Mouse (Mus musculus): ENCODE measurements around the gene Tspan9. TPM values are rescaled to one million over a fixed set of nuclear protein-coding genes. Genes with fewer than 3 reads are reported as not detected.

Tspan9 gene
- polyA plus RNA-seq, 1 experiment from 2014 or later = 32.7 TPM

DNA sequence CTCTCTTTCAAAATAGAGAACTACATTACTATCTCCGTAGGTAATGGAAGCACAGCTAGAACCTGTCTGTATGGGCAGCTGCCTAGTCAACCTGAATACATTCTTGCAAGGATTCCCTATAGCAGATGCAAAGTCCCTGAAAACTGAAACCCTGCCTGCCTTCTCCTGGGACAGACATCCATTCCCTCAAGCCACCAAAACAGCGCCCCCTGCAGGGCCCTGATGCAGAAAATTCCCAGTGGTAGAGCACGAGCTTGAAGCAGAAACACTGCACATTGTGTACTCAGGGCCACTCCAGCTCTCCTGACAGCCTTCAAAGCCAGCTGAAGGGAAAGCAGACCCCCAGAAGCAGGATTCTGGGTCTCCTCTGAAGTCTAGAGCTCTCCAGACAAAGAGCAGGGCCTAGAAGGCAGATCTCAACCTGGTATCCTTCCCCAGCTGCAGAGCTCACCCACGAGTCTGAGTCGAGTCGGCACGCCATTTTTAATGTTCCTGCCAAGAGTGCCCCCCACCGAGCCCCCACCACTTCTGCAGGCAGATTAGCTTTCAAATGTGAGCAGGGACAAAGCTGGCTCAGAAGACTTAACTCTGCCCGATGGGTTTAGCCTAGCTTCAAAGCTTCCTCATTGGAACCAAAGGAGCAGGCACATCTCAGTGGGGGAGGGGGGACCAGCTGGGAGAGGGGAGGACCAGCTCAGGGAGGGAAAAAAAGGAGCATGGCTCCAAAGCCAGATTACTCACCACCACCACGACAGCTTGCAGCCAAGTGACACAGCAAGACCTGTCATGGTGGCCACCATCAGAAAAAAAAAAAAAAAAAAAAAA is 115.1 kb downstream of the Tspan9 start:
- H3K9ac ChIP-seq = no peak overlapping the region
- H3K9me3 ChIP-seq = no peaks in the 10 kb centered on the region
- no peak overlapping the region for H3K4me2 ChIP-seq
- peaks cover 24% of the 10 kb centered on the region for H3K4me1 ChIP-seq (replicated peaks)
- no peaks in the 10 kb centered on the region for H3K36me3 ChIP-seq
- H3K27ac ChIP-seq = no peak overlapping the region
- peaks cover 12% of the 10 kb centered on the region for H3K27me3 ChIP-seq
- H3K4me3 ChIP-seq = no peak overlapping the region
- ATAC-seq (ENCODE audit: low FRiP score) = no peak
- 28% methylated on average over 10 of the region's 10 CpGs for WGBS

DNA sequence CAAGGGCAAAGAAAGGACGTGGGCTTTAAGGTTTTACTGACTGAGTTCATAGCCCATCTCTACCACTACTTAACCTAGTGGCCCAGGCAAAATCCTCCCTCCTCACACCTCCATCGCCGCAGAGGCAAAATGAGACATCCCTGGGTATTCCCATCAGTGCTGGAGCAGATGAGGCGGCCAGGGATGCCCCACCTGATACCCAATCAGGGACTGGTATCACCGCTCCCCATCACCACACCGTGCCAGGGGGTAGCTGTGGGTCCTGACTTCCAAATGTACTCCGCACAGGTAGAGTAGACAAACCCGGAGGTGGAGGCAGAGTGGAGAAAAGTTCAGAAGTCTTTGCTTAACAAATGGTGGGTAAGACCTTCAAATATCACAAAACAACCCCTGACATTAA is 117.4 kb downstream of the Tspan9 start:
- WGBS = 86% methylated on average over 8 of the region's 8 CpGs
- Histone ChIP-seq H3K27ac (no peak overlapping the region), H3K9me3 (no peaks in the 10 kb centered on the region), H3K4me2 (no peak overlapping the region), H3K4me3 (no peak overlapping the region), H3K9ac (no peak overlapping the region), H3K4me1 (replicated peaks) (peaks cover 36% of the 10 kb centered on the region), H3K27me3 (0 out of 2 replicates have a peak, but pooled peaks cover 4% of the 10 kb centered on the region), H3K36me3 (no peaks in the 10 kb centered on the region)
- no peak for ATAC-seq (ENCODE audit: low FRiP score)

DNA sequence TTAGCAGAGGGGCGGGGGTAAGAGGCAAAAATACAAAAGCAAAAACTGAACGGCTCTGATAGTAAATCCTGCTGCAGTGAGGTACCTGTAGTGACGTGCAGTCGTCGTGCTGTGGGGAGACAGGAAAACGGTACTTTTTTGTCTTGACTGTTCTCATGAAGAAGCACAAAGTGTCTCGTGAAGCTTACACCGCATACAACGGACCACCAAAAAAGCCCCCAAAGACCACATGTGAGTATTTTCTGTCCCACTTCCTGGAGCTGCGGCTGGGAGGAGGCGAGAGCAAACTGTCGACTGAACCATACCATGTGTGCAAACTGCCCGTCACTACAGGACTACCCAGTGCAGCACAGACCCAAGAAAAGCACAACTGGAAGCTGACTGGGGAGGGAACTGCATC is 117.8 kb downstream of the Tspan9 start:
- Histone ChIP-seq H3K4me2 (no peak overlapping the region), H3K4me1 (replicated peaks) (peaks cover 40% of the 10 kb centered on the region), H3K9ac (no peak overlapping the region), H3K27ac (no peak overlapping the region), H3K4me3 (no peak overlapping the region), H3K9me3 (no peaks in the 10 kb centered on the region), H3K27me3 (0 out of 2 replicates have a peak, but pooled peaks cover 4% of the 10 kb centered on the region), H3K36me3 (no peaks in the 10 kb centered on the region)
- WGBS = 87% methylated on average over 13 of the region's 13 CpGs
- ATAC-seq (ENCODE audit: low FRiP score) = no peak

DNA sequence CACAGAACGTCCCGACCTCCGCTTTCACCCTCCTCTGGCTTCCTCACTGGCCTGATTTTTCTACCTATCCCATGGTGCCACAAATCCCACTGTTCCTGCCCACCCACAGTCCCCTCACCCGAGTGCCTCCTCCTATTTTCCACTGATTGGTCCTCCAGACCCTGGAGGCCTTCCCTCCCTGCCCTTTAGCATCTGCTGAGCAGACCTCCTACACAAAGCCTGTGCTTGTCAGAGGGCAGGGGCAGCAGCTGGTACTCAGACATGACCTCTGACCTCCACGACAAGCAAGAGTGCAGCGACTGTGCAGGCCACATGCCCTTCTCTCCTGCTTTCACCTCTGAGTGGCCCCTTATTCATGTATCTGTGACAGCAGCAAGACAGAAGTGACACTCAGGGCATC is 121.2 kb downstream of the Tspan9 start:
- no peak overlapping the region for H3K4me2 ChIP-seq
- no peak overlapping the region for H3K4me3 ChIP-seq
- no peak for ATAC-seq (ENCODE audit: low FRiP score)
- no peak overlapping the region for H3K9ac ChIP-seq
- H3K9me3 ChIP-seq = no peaks in the 10 kb centered on the region
- no peaks in the 10 kb centered on the region for H3K36me3 ChIP-seq
- 21% methylated on average over 6 of the region's 6 CpGs for WGBS
- 0 out of 2 replicates have a peak, but pooled peaks cover 4% of the 10 kb centered on the region for H3K27me3 ChIP-seq
- no peak overlapping the region for H3K27ac ChIP-seq
- peaks cover 39% of the 10 kb centered on the region for H3K4me1 ChIP-seq (replicated peaks)

DNA sequence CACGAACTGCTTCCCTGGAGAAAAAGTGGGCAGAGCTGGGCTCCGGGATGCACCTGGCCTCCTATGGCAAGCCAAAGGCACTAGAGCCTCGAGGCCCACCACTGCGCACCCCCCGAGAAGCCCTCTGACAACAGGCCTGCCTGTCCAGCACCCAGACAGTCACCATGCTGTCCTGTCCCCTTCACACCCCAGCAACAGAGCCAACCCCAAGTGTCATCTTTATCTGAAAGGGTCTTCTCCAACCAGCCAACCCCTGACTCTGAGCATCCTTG is 121.5 kb downstream of the Tspan9 start:
- H3K4me2 ChIP-seq = no peak overlapping the region
- 44% methylated on average over 5 of the region's 5 CpGs for WGBS
- peaks cover 39% of the 10 kb centered on the region for H3K4me1 ChIP-seq (replicated peaks)
- H3K4me3 ChIP-seq = no peak overlapping the region
- H3K27me3 ChIP-seq = 0 out of 2 replicates have a peak, but pooled peaks cover 4% of the 10 kb centered on the region
- H3K9me3 ChIP-seq = no peaks in the 10 kb centered on the region
- H3K36me3 ChIP-seq = no peaks in the 10 kb centered on the region
- ATAC-seq (ENCODE audit: low FRiP score) = no peak
- peak overlapping the region; percentile 19; the same call in 1 of the 2 replicates for H3K9ac ChIP-seq
- peak overlapping the region; percentile 72; the same call in 1 of the 2 replicates for H3K27ac ChIP-seq

DNA sequence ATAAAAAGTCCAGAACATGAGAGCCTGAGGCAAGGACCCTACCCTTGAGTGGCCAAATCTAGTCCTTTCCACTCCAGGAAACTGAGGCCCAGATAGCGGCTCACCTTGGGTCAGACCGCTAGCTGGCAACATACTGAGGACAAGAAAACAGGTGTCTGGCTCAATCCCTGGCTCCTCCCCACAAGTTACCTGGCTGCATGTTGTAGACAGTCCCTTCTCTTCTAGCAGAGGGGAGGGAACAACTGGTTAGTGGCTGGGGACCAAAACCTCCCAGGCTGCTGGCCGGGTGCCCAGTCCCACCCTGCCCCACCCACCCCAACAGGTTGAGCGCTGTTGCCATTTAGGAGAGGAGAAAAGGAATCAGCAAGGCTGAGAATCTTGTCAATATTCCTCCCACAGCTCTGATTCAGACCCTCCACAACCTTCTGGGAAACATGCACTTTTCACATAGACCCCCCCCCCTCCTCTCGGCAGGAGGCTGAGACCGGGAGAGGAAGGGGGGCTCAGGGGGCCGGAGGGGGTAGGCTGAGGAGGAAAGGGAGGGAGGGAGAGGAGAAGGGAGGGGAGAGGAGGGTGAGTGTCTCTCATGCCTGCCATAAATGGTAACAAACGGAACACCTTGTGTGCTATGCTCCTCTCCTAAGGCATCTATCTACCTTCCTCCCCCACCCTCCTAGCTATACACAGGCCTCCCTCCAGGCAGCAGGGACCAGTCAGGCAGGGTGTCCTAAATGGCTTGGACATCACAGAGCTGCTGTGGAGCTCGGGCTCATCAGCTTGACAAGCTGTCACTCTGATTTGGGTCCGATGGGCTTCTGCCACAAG is 122.1 kb downstream of the Tspan9 start:
- WGBS = 21% methylated on average over 9 of the region's 10 CpGs
- Histone ChIP-seq H3K4me1 (replicated peaks) (peaks cover 39% of the 10 kb centered on the region), H3K9ac (peak overlapping the region; percentile 19; the same call in 1 of the 2 replicates), H3K27ac (peak overlapping the region; percentile 72), H3K27me3 (0 out of 2 replicates have a peak, but pooled peaks cover 4% of the 10 kb centered on the region), H3K4me2 (0 out of 2 replicates have a peak overlapping the region, but pooled peaks have one; percentile 10), H3K4me3 (no peak overlapping the region), H3K9me3 (no peaks in the 10 kb centered on the region), H3K36me3 (no peaks in the 10 kb centered on the region)
- ATAC-seq (ENCODE audit: low FRiP score) = 0 out of 2 replicates have a peak, but pooled peaks have one; percentile 36

DNA sequence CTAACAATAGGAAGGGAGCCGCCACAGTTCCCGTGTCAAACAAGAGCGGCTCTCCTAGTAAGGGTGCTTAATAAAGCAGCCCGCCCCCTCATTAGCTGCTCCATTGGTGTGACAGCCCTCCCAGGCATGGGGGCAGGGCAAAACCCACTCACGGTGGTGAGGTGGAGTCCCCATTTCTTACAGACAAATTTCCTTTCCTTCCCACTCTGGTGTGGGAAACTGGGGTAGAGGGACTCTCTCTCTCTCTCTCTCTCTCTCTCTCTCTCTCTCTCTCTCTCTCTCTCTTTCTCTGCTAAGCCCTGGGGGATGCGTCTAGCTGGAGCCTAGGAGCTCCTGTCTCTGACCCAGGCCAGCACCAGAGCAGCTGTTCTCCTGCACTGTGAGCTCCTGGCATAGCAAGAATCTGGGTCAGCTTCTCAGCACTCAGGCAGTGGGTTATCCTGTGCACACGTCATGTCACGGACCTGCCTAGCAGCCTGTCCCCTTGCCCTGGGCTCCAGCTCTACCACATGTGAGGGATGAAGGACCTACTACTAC is 122.8 kb downstream of the Tspan9 start:
- H3K9ac ChIP-seq = 0 out of 2 replicates have a peak overlapping the region, but pooled peaks have one; percentile 8
- WGBS = 14% methylated on average over 8 of the region's 8 CpGs
- H3K36me3 ChIP-seq = no peaks in the 10 kb centered on the region
- H3K4me2 ChIP-seq = peak overlapping the region; percentile 26; the same call in 1 of the 2 replicates
- 0 out of 2 replicates have a peak, but pooled peaks cover 4% of the 10 kb centered on the region for H3K27me3 ChIP-seq
- peaks cover 44% of the 10 kb centered on the region for H3K4me1 ChIP-seq (replicated peaks)
- peak overlapping the region; percentile 72 for H3K27ac ChIP-seq
- H3K4me3 ChIP-seq = no peak overlapping the region
- H3K9me3 ChIP-seq = no peaks in the 10 kb centered on the region
- peak; percentile 71 for ATAC-seq (ENCODE audit: low FRiP score)

DNA sequence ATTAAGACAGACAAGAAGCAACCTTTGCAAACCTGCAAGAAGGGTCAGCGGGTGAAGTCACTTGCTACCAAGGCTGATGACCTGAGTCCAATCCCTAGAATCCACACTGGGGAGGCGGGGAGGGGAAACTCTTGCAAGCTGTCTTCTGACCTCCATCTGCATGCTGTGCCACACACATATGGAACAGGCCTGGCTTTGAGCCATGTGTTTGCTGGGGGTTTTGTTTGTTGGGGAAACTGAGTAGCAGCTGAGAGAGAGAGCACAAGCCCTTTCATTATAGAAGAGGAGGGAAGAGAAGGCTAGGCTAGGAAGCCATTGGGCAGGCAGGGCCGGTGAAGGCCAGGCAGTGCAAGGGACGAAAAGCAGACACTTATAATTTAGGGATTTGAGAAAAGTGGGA is 123.3 kb downstream of the Tspan9 start:
- Histone ChIP-seq H3K9ac (no peak overlapping the region), H3K27me3 (0 out of 2 replicates have a peak, but pooled peaks cover 4% of the 10 kb centered on the region), H3K4me2 (peak overlapping the region; percentile 26; the same call in 1 of the 2 replicates), H3K9me3 (no peaks in the 10 kb centered on the region), H3K36me3 (no peaks in the 10 kb centered on the region), H3K4me3 (no peak overlapping the region), H3K4me1 (replicated peaks) (peaks cover 50% of the 10 kb centered on the region), H3K27ac (peak overlapping the region; percentile 72)
- ATAC-seq (ENCODE audit: low FRiP score) = no peak
- WGBS = 35% methylated on average over 4 of the region's 4 CpGs

DNA sequence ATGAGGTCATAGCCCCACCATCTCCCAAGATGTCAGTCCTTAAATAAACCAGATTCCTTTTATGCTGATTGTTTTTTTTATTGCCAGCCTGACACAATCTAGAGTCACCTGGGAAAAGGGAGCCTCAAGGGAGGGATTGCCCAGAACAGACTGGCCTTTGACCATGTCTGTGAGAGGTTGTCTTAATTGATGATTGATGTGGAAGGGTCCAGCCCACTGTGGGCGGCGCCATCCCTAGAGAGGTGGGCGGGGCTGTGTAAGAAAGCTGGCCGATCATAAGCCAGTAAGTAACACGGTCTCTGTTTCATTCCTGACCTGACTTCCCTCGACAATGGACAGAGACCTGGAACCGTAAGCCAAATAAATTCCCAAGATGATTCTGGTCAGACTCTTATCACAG is 124.3 kb downstream of the Tspan9 start:
- Histone ChIP-seq H3K27me3 (0 out of 2 replicates have a peak, but pooled peaks cover 4% of the 10 kb centered on the region), H3K36me3 (no peaks in the 10 kb centered on the region), H3K4me3 (no peak overlapping the region), H3K4me2 (no peak overlapping the region), H3K9ac (no peak overlapping the region), H3K4me1 (replicated peaks) (peaks cover 52% of the 10 kb centered on the region), H3K27ac (no peak overlapping the region), H3K9me3 (no peaks in the 10 kb centered on the region)
- WGBS = 78% methylated on average over 7 of the region's 7 CpGs
- ATAC-seq (ENCODE audit: low FRiP score) = no peak

DNA sequence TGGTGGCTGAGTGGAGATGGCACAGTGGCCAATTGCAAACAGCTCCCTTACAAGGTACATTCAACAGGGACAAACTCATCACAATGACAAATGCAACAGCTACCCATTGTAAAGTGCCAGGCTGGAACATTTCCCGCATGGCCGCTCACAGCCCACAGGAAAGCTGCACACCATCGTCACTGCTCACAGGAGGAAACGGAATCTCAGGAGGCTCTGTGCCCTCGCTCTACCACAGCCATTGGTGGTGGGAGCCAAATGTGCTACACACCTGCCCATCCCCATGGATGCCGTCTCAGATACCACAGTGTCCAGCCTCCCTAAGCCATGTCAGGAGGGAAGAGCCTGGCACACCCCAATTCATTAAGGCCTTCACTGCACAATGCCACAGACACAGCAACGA is 128.1 kb downstream of the Tspan9 start:
- H3K4me1 ChIP-seq (replicated peaks) = peaks cover 57% of the 10 kb centered on the region
- no peaks in the 10 kb centered on the region for H3K36me3 ChIP-seq
- 69% methylated on average over 7 of the region's 7 CpGs for WGBS
- H3K4me2 ChIP-seq = no peak overlapping the region
- no peak for ATAC-seq (ENCODE audit: low FRiP score)
- no peak overlapping the region for H3K4me3 ChIP-seq
- no peak overlapping the region; the same call in 1 of the 2 replicates for H3K9ac ChIP-seq
- peak overlapping the region; percentile 52; the same call in 1 of the 2 replicates for H3K27ac ChIP-seq
- no peaks in the 10 kb centered on the region for H3K27me3 ChIP-seq
- H3K9me3 ChIP-seq = no peaks in the 10 kb centered on the region

DNA sequence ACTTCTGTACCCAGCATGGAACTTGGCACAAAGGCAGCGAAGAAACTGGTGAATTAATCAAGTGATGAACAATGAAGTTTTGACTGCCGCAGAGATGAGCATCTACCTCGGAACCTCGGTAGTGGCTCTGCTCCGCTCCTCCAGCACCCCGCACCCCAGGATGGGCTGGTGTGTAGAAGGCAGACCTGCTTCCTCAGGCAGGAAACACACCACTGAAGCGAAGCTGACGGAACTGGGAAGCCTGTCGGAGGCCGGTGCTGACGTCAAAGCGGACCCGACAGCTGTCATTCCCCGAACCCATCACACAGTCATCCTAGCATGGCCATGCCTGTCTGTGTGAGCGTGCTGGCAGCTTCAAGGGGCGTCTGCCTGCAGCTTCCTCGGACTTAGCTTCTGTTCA is 131.6 kb downstream of the Tspan9 start:
- ATAC-seq (ENCODE audit: low FRiP score) = no peak
- 0 out of 2 replicates have a peak overlapping the region, but pooled peaks have one; percentile 19 for H3K9ac ChIP-seq
- H3K4me2 ChIP-seq = no peak overlapping the region
- 70% methylated on average over 17 of the region's 17 CpGs for WGBS
- no peak overlapping the region; the same call in 1 of the 2 replicates for H3K27ac ChIP-seq
- H3K4me3 ChIP-seq = no peak overlapping the region
- H3K9me3 ChIP-seq = no peaks in the 10 kb centered on the region
- no peaks in the 10 kb centered on the region for H3K27me3 ChIP-seq
- H3K36me3 ChIP-seq = no peaks in the 10 kb centered on the region
- H3K4me1 ChIP-seq (replicated peaks) = peaks cover 65% of the 10 kb centered on the region

DNA sequence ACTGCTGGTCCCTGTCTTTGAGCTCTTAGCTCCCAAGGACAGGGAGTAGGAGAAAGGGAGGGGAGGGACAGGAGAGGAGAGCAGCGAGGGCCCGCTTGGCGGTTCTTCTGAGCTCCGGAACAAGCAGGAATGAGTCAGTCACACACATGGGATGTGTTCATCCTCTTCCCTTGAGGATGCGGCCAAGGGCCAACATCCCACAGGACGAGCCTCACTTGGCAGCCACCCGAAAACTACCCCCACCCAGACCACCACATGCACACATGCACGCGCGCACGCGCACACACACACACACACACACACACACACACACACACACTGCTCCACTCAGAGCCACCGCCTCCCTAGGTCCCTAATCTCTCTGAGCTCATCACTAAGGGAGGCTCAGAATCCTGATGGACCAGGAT is 132.3 kb downstream of the Tspan9 start:
- Histone ChIP-seq H3K9me3 (no peaks in the 10 kb centered on the region), H3K36me3 (no peaks in the 10 kb centered on the region), H3K27me3 (no peaks in the 10 kb centered on the region), H3K4me1 (replicated peaks) (peaks cover 70% of the 10 kb centered on the region), H3K4me2 (no peak overlapping the region), H3K27ac (no peak overlapping the region; the same call in 1 of the 2 replicates), H3K4me3 (no peak overlapping the region), H3K9ac (0 out of 2 replicates have a peak overlapping the region, but pooled peaks have one; percentile 19)
- ATAC-seq (ENCODE audit: low FRiP score) = peak; percentile 25
- WGBS = 74% methylated on average over 13 of the region's 13 CpGs
